Mouse (Mus musculus) forebrain, postnatal 0 days (tissue): Measurements from ENCODE around the gene Ube2f. TPM values are rescaled to one million over a fixed set of nuclear protein-coding genes. Genes with fewer than 3 reads are reported as not detected.
A peak's percentile ranks its signal among the peaks of the same experiment; 100 is the strongest.

Experiments used
- ATAC-seq: fragments of 200-750 bp; cut with Nextera tagmentation; 2 replicates; pipeline ENCODE4 v1.8.0; 2017; ENCODE audit warnings: mild to moderate bottlenecking, moderate library complexity
- DNase-seq: peaks from one replicate; pipeline ENCODE4 v3.0.0-alpha.2; 2015
- H3K27ac ChIP-seq: fragments of 300-500 bp; sonication (generic); 2 replicates; pipeline ENCODE4 v1.5.1; 2014; ENCODE audit warnings: low read depth, mild to moderate bottlenecking, antibody characterized with exemption, low read length, moderate library complexity, mixed read lengths
- H3K27me3 ChIP-seq: fragments of 300-500 bp; sonication (generic); 2 replicates; pipeline ENCODE4 v1.6.1; 2014; ENCODE audit warnings: mild to moderate bottlenecking, low read length, mixed read lengths; ENCODE audit not compliant: insufficient read depth
- H3K36me3 ChIP-seq: fragments of 300-500 bp; sonication (generic); 2 replicates; pipeline ENCODE4 v1.6.1; 2014; ENCODE audit warnings: mild to moderate bottlenecking, moderate library complexity; ENCODE audit not compliant: insufficient read depth
- H3K4me1 ChIP-seq: fragments of 300-500 bp; sonication (generic); 2 replicates; pipeline ENCODE4 v1.6.1; 2014; ENCODE audit warnings: antibody characterized with exemption; ENCODE audit not compliant: insufficient read depth
- H3K4me2 ChIP-seq: fragments of 300-500 bp; sonication (generic); 2 replicates; pipeline ENCODE4 v1.6.1; 2014; ENCODE audit warnings: low read depth, mild to moderate bottlenecking, moderate library complexity
- H3K4me3 ChIP-seq: fragments of 300-500 bp; sonication (generic); 2 replicates; pipeline ENCODE4 v1.5.1; 2014; ENCODE audit warnings: low read depth, low read length, mixed read lengths
- H3K9ac ChIP-seq: fragments of 300-500 bp; sonication (generic); 2 replicates; pipeline ENCODE4 v1.6.1; 2014; ENCODE audit warnings: mild to moderate bottlenecking
- H3K9me3 ChIP-seq: fragments of 300-500 bp; sonication (generic); 2 replicates; pipeline ENCODE4 v1.6.1; 2016; ENCODE audit warnings: low read length
- CTCF ChIP-seq: sonication (generic); IDR thresholded peaks from 2 replicates; pipeline ENCODE4 v1.5.1; 2016; ENCODE audit warnings: antibody characterized with exemption, control low read depth, low read depth
- WGBS: fragments of 180-500 bp; shearing (Covaris S2); extraction: QIAGEN DNeasy Blood & Tissue Kit; methylation state at CpG from one replicate; pipeline ENCODE4 v1.1.7; 2014; 5-methylcytosine and 5-hydroxymethylcytosine counted together
- polyA plus RNA-seq: library from polyadenylated mRNA; unstranded; fragments of >200 nt; fragmentation: Nextera tagmentation; extraction: Ambion mirVana; gene quantifications from 2 replicates; pipeline ENCODE4 v1.2.1, GENCODE M21; 2015
- total RNA-seq: library from RNA; depleted of rRNA; stranded (reverse); fragments of >200 nt; gene quantifications from 2 replicates; pipeline ENCODE4 v1.2.3, GENCODE M21; 2014

Ube2f gene
- total and polyA plus RNA-seq, 2 experiments from 2014 or later, result 38.7 to 45.3 TPM

DNA sequence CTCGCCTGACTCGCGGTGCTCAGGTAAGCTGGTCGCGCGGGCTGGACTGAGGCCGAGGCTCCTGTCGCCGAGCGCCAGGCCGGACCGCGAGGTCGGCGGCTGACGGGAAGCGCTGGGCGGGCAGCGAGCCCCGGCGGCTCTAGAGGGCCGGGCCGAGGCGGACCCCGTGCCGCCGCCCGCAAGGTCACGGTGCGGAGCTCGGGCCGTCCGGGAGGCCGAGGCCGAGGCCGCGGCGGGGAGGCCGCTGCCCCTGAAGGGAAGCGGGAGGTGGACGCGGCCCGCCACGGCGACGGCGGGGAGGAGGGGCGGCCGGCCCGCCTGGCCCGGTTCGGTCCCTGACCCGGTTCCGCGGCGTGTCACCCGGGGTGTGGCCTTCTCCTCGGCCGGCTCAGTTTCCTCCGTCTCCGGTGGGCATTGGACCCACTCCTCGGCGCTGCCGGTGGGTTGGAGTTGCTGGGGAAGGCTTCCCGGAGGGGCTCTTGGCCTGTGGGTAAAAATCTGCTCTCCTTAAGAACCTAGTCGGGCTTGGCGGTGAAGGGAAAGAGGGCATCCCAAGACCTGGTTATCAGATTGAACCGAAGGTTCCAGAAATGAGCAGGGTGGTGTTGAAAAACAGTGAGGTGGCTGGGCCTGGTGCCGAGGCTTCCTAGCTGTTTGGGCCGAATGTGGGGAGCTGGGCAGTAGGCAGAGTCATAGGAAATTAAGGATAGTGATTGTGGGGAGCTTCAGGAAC is 477 bp downstream of the Ube2f start:
- Histone ChIP-seq H3K9ac (peak overlapping the region; percentile 88), H3K27ac (peak overlapping the region; percentile 86), H3K36me3 (no peaks in the 10 kb centered on the region), H3K4me3 (peak overlapping the region; percentile 94), H3K9me3 (no peaks in the 10 kb centered on the region), H3K4me2 (peak overlapping the region; percentile 71), H3K27me3 (no peaks in the 10 kb centered on the region), H3K4me1 (peaks cover 12% of the 10 kb centered on the region; the same call in 1 of the 2 replicates)
- WGBS, result 4% methylated on average over 64 of the region's 70 CpGs
- ATAC-seq (peak; percentile 26), DNase-seq (peak; percentile 10)
- TF ChIP-seq CTCF, result no peak

DNA sequence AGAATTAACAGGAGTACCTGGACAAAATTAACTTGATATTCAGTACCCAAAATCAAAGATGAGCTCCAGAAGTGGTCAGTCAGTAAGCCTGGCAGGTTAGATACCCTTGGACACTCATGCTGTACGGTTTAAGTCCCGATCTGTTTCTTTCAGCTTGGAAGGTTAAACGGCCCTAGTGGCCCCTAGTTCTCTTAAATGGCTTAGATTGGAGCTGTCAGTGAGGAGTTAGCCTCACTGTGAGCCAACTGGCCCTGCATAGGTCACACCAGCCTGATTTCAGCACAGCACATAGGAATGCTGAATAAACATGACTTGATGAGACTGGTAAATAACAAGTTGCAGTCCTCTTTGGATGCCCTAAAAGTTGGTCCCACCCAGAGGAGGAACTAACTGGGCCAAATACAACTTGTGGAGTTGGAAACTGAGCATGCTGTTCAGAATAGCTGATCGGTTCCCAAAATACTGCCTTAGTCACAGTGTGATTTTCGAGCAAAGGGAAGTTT is 1.1 kb downstream of the Ube2f start:
- Histone ChIP-seq H3K27ac (no peak overlapping the region), H3K36me3 (no peaks in the 10 kb centered on the region), H3K4me1 (peaks cover 12% of the 10 kb centered on the region; the same call in 1 of the 2 replicates), H3K9me3 (no peaks in the 10 kb centered on the region), H3K27me3 (no peaks in the 10 kb centered on the region), H3K4me2 (peak overlapping the region; percentile 71), H3K4me3 (peak overlapping the region; percentile 94), H3K9ac (peak overlapping the region; percentile 88)
- no peak for TF ChIP-seq CTCF
- 52% methylated on average over 5 of the region's 5 CpGs for WGBS
- DNase-seq (no peak), ATAC-seq (no peak)

DNA sequence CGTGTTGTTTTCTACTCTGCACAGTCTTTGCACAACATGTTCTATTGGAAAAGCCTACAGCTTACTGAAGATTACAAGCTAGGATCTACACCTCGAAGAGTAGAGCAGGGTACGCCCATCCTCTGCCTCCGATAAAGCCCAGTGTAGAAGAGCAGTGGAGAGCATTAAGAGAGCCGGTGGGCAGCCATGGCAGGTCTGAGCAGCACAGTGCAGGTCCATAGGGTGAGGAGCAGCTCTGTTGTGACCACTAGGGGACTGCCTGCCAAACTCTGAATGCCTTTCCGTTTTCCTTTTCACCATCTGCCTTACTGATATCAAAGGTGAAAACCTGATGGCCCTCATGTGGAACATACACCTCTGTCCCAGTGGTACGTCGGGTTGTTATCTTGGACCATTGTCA is 1.8 kb downstream of the Ube2f start:
- Histone ChIP-seq H3K4me2 (peak overlapping the region; percentile 71; the same call in 1 of the 2 replicates), H3K4me1 (peaks cover 12% of the 10 kb centered on the region; the same call in 1 of the 2 replicates), H3K27ac (no peak overlapping the region), H3K27me3 (no peaks in the 10 kb centered on the region), H3K36me3 (no peaks in the 10 kb centered on the region), H3K9ac (no peak overlapping the region), H3K4me3 (0 out of 2 replicates have a peak overlapping the region, but pooled peaks have one; percentile 3), H3K9me3 (no peaks in the 10 kb centered on the region)
- TF ChIP-seq CTCF, result peak; percentile 48
- DNase-seq (no peak), ATAC-seq (no peak)
- WGBS, result 63% methylated on average over 8 of the region's 8 CpGs

DNA sequence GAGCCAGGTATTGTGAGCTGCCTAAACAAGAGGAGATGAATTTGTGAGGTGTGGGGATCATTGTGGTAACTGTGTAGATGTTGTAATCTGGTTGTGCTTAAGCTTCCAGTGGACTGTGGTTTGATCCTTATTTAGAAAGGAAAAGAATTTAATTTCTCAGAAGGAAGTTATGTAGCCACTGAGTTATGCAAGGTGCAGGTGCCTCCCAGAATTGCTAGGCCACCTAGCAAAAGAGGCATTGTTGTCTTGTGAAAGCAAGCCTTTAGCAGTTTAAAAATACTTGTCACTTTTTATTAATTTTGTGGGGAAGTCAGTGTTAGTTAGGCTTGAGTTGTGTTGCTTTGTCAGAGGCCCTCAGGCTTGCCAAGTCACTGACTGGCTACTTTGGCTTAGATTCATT is 7.8 kb downstream of the Ube2f start:
- Histone ChIP-seq H3K9ac (no peak overlapping the region), H3K4me1 (no peaks in the 10 kb centered on the region), H3K27ac (no peak overlapping the region), H3K4me3 (no peak overlapping the region), H3K9me3 (no peaks in the 10 kb centered on the region), H3K4me2 (no peak overlapping the region), H3K27me3 (no peaks in the 10 kb centered on the region), H3K36me3 (0 out of 2 replicates have a peak, but pooled peaks cover 3% of the 10 kb centered on the region)
- ATAC-seq, result no peak
- TF ChIP-seq CTCF, result no peak
- DNase-seq, result no peak

DNA sequence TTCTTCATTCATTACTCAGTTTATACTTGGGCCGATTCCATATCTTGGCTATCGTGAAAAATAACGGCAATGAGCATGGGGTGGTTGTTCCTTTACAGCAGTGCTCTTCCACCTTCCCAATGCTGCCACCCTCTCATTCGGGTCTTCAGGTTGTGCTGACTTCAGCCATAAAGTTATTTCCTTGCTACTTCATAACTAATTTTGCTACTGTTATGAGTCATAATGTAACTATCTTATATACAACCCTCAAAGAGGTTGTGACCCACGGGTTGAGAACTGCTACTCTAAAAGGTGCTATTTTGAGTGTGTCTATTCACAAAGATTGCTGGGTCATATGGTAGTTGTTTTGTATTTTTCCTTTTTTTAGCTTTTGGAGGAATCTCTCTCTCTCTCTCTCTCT is 9.7 kb downstream of the Ube2f start:
- 89% methylated on average over 5 of the region's 5 CpGs for WGBS
- H3K36me3 ChIP-seq, result 0 out of 2 replicates have a peak, but pooled peaks cover 3% of the 10 kb centered on the region
- no peak for ATAC-seq
- H3K27me3 ChIP-seq, result no peaks in the 10 kb centered on the region
- TF ChIP-seq CTCF, result no peak
- no peak overlapping the region for H3K9ac ChIP-seq
- H3K4me1 ChIP-seq, result no peaks in the 10 kb centered on the region
- H3K9me3 ChIP-seq, result no peaks in the 10 kb centered on the region
- no peak overlapping the region for H3K4me3 ChIP-seq
- no peak overlapping the region for H3K27ac ChIP-seq
- DNase-seq, result no peak
- no peak overlapping the region for H3K4me2 ChIP-seq

DNA sequence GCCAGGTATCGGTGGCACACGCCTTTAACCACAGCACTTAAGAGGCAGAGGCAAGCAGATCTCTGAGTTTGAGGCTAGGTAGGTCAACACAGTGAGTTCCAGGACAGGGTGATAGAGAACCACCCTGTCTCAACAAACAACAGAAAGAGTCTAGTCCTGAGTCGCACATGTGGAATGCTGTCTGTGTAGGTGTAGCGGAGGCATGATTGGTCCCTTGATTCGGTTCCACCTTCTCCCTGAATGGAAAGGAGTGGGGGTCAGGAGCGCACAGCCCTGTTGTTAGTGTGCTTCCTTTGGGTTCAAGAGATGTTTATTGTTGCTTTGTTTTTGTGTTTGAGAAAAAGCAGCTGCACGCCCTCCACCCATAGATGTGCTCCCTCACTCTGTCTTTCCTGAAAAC is 12.4 kb downstream of the Ube2f start:
- DNase-seq (no peak), ATAC-seq (no peak)
- Histone ChIP-seq H3K4me1 (no peaks in the 10 kb centered on the region), H3K27ac (no peak overlapping the region), H3K4me3 (no peak overlapping the region), H3K4me2 (no peak overlapping the region), H3K27me3 (no peaks in the 10 kb centered on the region), H3K36me3 (peaks cover 15% of the 10 kb centered on the region), H3K9me3 (no peaks in the 10 kb centered on the region), H3K9ac (no peak overlapping the region)
- 96% methylated on average over 7 of the region's 7 CpGs for WGBS
- TF ChIP-seq CTCF, result no peak

DNA sequence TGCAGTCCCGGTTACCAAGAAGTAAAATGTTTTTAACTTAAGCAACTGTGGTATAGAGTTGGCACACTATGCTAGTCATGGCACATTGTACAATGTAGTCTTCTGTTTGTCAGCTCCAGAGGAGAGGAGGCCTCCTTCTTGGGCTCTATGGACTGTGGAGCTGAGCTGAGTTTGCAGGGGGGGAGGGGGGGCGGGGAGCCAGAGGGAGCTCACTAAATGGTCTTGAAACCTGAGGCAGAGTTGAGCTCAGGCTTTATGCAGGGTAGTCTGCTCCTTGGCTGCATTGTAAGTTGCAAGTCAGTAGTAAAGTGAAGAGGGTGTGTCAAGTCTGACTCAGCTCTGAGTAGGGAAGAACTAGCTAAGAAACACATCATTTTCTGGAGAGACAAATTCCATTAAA is 22.2 kb downstream of the Ube2f start:
- no peak overlapping the region for H3K9ac ChIP-seq
- no peak overlapping the region for H3K4me3 ChIP-seq
- no peak overlapping the region for H3K4me2 ChIP-seq
- WGBS, result 87% methylated on average over 2 of the region's 2 CpGs
- no peak for TF ChIP-seq CTCF
- no peak overlapping the region for H3K27ac ChIP-seq
- H3K4me1 ChIP-seq, result no peaks in the 10 kb centered on the region
- no peaks in the 10 kb centered on the region for H3K27me3 ChIP-seq
- no peaks in the 10 kb centered on the region for H3K9me3 ChIP-seq
- DNase-seq (no peak), ATAC-seq (no peak)
- peaks cover 19% of the 10 kb centered on the region for H3K36me3 ChIP-seq
